10 mouse cellular contexts compared by ENCODE assay signal in the genomic region with DNA sequence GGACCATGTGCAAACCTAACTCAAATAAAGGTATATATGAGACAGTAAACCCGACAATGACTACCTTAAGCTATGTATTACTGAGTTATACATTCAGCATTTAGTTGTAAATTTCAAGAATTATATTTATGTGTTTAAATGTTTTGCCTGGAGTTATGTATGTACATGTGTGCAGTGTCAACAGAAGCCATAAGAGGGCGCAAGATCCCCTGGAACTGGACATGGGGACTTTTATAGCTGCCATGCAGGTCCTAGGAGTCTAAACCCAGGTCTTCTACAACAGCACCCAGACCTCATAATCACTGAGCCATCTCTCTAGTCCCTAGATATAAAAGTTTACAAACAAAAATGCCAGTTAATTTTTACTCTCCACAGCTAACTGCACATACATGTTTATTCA.
DNase-seq lines count a peak whose midpoint lies in the region; ATAC-seq and TF ChIP-seq lines count a peak whose summit lies in the region.
"Had no signal": no experiment of that assay in that cellular context is flagged by ENCODE, and none has a peak within 500 bp of the region (broad histone marks: within the 10 kb centered on the region; RNA-seq: fewer than 3 reads in every experiment).

No protein-coding gene starts in this region.

- H3K36me3 ChIP-seq in midbrain, postnatal 0 days (ENCODE audit: insufficient read depth, low read length) = no peaks in the 10 kb centered on the region
- H3K36me3 ChIP-seq in midbrain, embryonic 13.5 days = peaks cover 4% of the 10 kb centered on the region; the same call in 1 of the 2 replicates
- no peaks in the 10 kb centered on the region for H3K36me3 ChIP-seq in forebrain, embryonic 10.5 days (replicated peaks)

- no peak overlapping the region for H3K4me2 ChIP-seq in midbrain, postnatal 0 days (ENCODE audit: low read depth, low read length, poor library complexity, severe bottlenecking)
- H3K4me2 ChIP-seq in midbrain, embryonic 13.5 days (replicated peaks) = no peak overlapping the region
- H3K4me2 ChIP-seq: embryonic facial prominence, embryonic 15.5 days had no signal

- no peak overlapping the region for H3K27ac ChIP-seq in cerebellum, adult 2 months (ENCODE audit: insufficient read depth, low read length)
- H3K27ac ChIP-seq in midbrain, postnatal 0 days (ENCODE audit: low read depth, low read length) = no peak overlapping the region
- no peak overlapping the region for H3K27ac ChIP-seq in midbrain, embryonic 13.5 days
- H3K27ac ChIP-seq in forebrain, embryonic 10.5 days = no peak overlapping the region
- H3K27ac ChIP-seq: embryonic facial prominence, embryonic 15.5 days had no signal

- no peaks in the 10 kb centered on the region for H3K4me1 ChIP-seq in cerebellum, adult 2 months (ENCODE audit: control insufficient read depth, insufficient read depth, low read length)
- no peaks in the 10 kb centered on the region for H3K4me1 ChIP-seq in midbrain, postnatal 0 days (ENCODE audit: insufficient read depth, low read length)
- no peaks in the 10 kb centered on the region for H3K4me1 ChIP-seq in midbrain, embryonic 13.5 days (replicated peaks)
- no peaks in the 10 kb centered on the region for H3K4me1 ChIP-seq in forebrain, embryonic 10.5 days
- H3K4me1 ChIP-seq: embryonic facial prominence, embryonic 15.5 days had no signal

- no peak for DNase-seq in cerebellum, adult 2 months
- DNase-seq in midbrain, postnatal 0 days (ENCODE audit: low spot score) = peak; percentile 44
- peak; percentile 44 for DNase-seq in kidney, adult 9 months
- DNase-seq in thymus, postnatal 36 days = peak; percentile 33 to 40
- DNase-seq in neural tube, embryonic 10.5 days (ENCODE audit: extremely low spot score, low spot score) = no peak
- no peak for DNase-seq in forebrain, embryonic 10.5 days (ENCODE audit: extremely low spot score, low spot score)

- no peak for TF ChIP-seq POLR2A in cerebellum, adult 2 months (IDR thresholded peaks at IDR 0.05; ENCODE audit: borderline replicate concordance, insufficient read depth, low read length)

- no peak for ATAC-seq in cerebellum, adult (ENCODE audit: insufficient number of reproducible peaks, low FRiP score, low TSS enrichment)
- ATAC-seq in midbrain, postnatal 0 days (ENCODE audit: low FRiP score) = no peak
- ATAC-seq in midbrain, embryonic 13.5 days = no peak
- ATAC-seq: inflammation-experienced regulatory T-cells, adult 6 months had no signal

- no peaks in the 10 kb centered on the region for H3K9me3 ChIP-seq in midbrain, postnatal 0 days (ENCODE audit: low read length)
- H3K9me3 ChIP-seq in midbrain, embryonic 13.5 days = 0 out of 2 replicates have a peak, but pooled peaks cover 2% of the 10 kb centered on the region
- H3K9me3 ChIP-seq in forebrain, embryonic 10.5 days = no peaks in the 10 kb centered on the region
- H3K9me3 ChIP-seq: embryonic facial prominence, embryonic 15.5 days had no signal

- H3K27me3 ChIP-seq in cerebellum, adult 2 months (ENCODE audit: control insufficient read depth, insufficient read depth, low read length) = no peaks in the 10 kb centered on the region
- H3K27me3 ChIP-seq in midbrain, postnatal 0 days (ENCODE audit: insufficient read depth, low read length) = no peaks in the 10 kb centered on the region
- H3K27me3 ChIP-seq in midbrain, embryonic 13.5 days = no peaks in the 10 kb centered on the region
- no peaks in the 10 kb centered on the region for H3K27me3 ChIP-seq in forebrain, embryonic 10.5 days (ENCODE audit: poor library complexity, severe bottlenecking)
- H3K27me3 ChIP-seq: embryonic facial prominence, embryonic 15.5 days had no signal

- WGBS in cerebellum, adult 2 months = 77% methylated on average over 2 of the region's 2 CpGs
- WGBS in midbrain, postnatal 0 days = 76% methylated on average over 2 of the region's 2 CpGs
- 78% methylated on average over 2 of the region's 2 CpGs for WGBS in midbrain, embryonic 13.5 days
- WGBS in forebrain, embryonic 10.5 days = 72% methylated on average over 2 of the region's 2 CpGs

- TF ChIP-seq CTCF in cerebellum, adult 2 months (IDR thresholded peaks at IDR 0.05; ENCODE audit: borderline replicate concordance, insufficient read depth, low read depth, low read length) = 0 out of 2 replicates have a peak, but pooled peaks have one; percentile 12
- peak; percentile 67 for TF ChIP-seq CTCF in midbrain, postnatal 0 days (IDR thresholded peaks at IDR 0.05)

- no peak overlapping the region for H3K4me3 ChIP-seq in cerebellum, adult 2 months (replicated peaks; ENCODE audit: insufficient read depth, low read depth, low read length)
- no peak overlapping the region for H3K4me3 ChIP-seq in midbrain, postnatal 0 days (ENCODE audit: low read depth, low read length)
- no peak overlapping the region for H3K4me3 ChIP-seq in midbrain, embryonic 13.5 days (replicated peaks)
- no peak overlapping the region for H3K4me3 ChIP-seq in forebrain, embryonic 10.5 days
- H3K4me3 ChIP-seq: embryonic facial prominence, embryonic 15.5 days had no signal

- H3K9ac ChIP-seq in midbrain, postnatal 0 days (replicated peaks; ENCODE audit: low read length, poor library complexity, severe bottlenecking) = no peak overlapping the region
- no peak overlapping the region for H3K9ac ChIP-seq in midbrain, embryonic 13.5 days (replicated peaks)
- H3K9ac ChIP-seq: embryonic facial prominence, embryonic 15.5 days had no signal

Comparison
In these comparisons a context has a peak if more than half of its experiments do, and no peak if none do; other contexts are left out.
1. DNase-seq: peak in midbrain, postnatal 0 days (single experiment), kidney, adult 9 months (single experiment) and thymus, postnatal 36 days (2 of 2); none in cerebellum, adult 2 months (0 of 2), neural tube, embryonic 10.5 days (single experiment) and forebrain, embryonic 10.5 days (single experiment).